Mouse (Mus musculus) limb, embryonic 15.5 days (tissue): Measurements from ENCODE around the gene Tigit. TPM values are rescaled to one million over a fixed set of nuclear protein-coding genes. Genes with fewer than 3 reads are reported as not detected.

ENCODE experiments used
- ATAC-seq: fragments of 200-750 bp; cut with Nextera tagmentation; 2 replicates; pipeline ENCODE4 v1.8.0; 2017; ENCODE audit warnings: low read depth, moderate TSS enrichment; ENCODE audit not compliant: insufficient number of reproducible peaks, low FRiP score, low TSS enrichment
- H3K27ac ChIP-seq: fragments of 300-500 bp; sonication (generic); 2 replicates; pipeline ENCODE4 v1.5.1; 2015; ENCODE audit warnings: moderate library complexity, mild to moderate bottlenecking, inconsistent platforms
- H3K27me3 ChIP-seq: fragments of 300-500 bp; sonication (generic); 2 replicates; pipeline ENCODE4 v1.6.1; 2015; ENCODE audit warnings: inconsistent platforms
- H3K36me3 ChIP-seq: fragments of 300-500 bp; sonication (generic); 2 replicates; pipeline ENCODE4 v1.6.1; 2015; ENCODE audit warnings: inconsistent platforms
- H3K4me1 ChIP-seq: fragments of 300-500 bp; sonication (generic); 2 replicates; pipeline ENCODE4 v1.6.1; 2015; ENCODE audit warnings: inconsistent platforms
- H3K4me2 ChIP-seq: fragments of 300-500 bp; sonication (generic); 2 replicates; pipeline ENCODE4 v1.6.1; 2015; ENCODE audit warnings: mild to moderate bottlenecking, inconsistent platforms
- H3K4me3 ChIP-seq: fragments of 300-500 bp; sonication (generic); 2 replicates; pipeline ENCODE4 v1.5.1; 2015; ENCODE audit warnings: mild to moderate bottlenecking, inconsistent platforms
- H3K9ac ChIP-seq: fragments of 300-500 bp; sonication (generic); 2 replicates; pipeline ENCODE4 v1.6.1; 2015; ENCODE audit warnings: inconsistent platforms
- H3K9me3 ChIP-seq: fragments of 300-500 bp; sonication (generic); 2 replicates; pipeline ENCODE4 v1.6.1; 2016; ENCODE audit warnings: inconsistent platforms
- WGBS: fragments of 180-500 bp; shearing (Covaris S2); methylation state at CpG from one replicate; pipeline ENCODE4 v1.1.7; 2015; 5-methylcytosine and 5-hydroxymethylcytosine counted together
- polyA plus RNA-seq: library from polyadenylated mRNA; unstranded; fragments of >200 nt; fragmentation: Nextera tagmentation; extraction: Ambion mirVana; gene quantifications from 2 replicates; pipeline ENCODE4 v1.2.1, GENCODE M21; 2015

Tigit gene
- polyA plus RNA-seq, 1 experiment from 2014 or later: not detected

- Histone ChIP-seq H3K4me2 (no peak overlapping the region), H3K4me3 (no peak overlapping the region), H3K36me3 (no peaks in the 10 kb centered on the region), H3K9me3 (no peaks in the 10 kb centered on the region), H3K27ac (no peak overlapping the region), H3K4me1 (no peaks in the 10 kb centered on the region), H3K9ac (no peak overlapping the region), H3K27me3 (no peaks in the 10 kb centered on the region)
- WGBS: 76% methylated on average over 7 of the region's 7 CpGs
- no peak for ATAC-seq
These were observed 31.9 kb upstream of the Tigit start for GRCm38 (mm10) chr16:43695852-43696251.

- Histone ChIP-seq H3K9me3 (no peaks in the 10 kb centered on the region), H3K4me3 (no peak overlapping the region), H3K36me3 (no peaks in the 10 kb centered on the region), H3K27me3 (no peaks in the 10 kb centered on the region), H3K27ac (no peak overlapping the region), H3K9ac (no peak overlapping the region), H3K4me1 (no peaks in the 10 kb centered on the region), H3K4me2 (no peak overlapping the region)
- no peak for ATAC-seq
- WGBS: 77% methylated on average over 11 of the region's 11 CpGs
These were observed 30.2 kb upstream of the Tigit start for GRCm38 (mm10) chr16:43694104-43694503.

GRCm38 (mm10) chr16:43692611-43693010 is 28.7 kb upstream of the Tigit start:
- H3K4me1 ChIP-seq: no peaks in the 10 kb centered on the region
- ATAC-seq: no peak
- no peak overlapping the region for H3K4me3 ChIP-seq
- no peaks in the 10 kb centered on the region for H3K9me3 ChIP-seq
- no peak overlapping the region for H3K4me2 ChIP-seq
- no peaks in the 10 kb centered on the region for H3K36me3 ChIP-seq
- H3K9ac ChIP-seq: no peak overlapping the region
- no peak overlapping the region for H3K27ac ChIP-seq
- 86% methylated on average over 4 of the region's 4 CpGs for WGBS
- no peaks in the 10 kb centered on the region for H3K27me3 ChIP-seq

- Histone ChIP-seq H3K27me3 (no peaks in the 10 kb centered on the region), H3K4me1 (no peaks in the 10 kb centered on the region), H3K4me2 (no peak overlapping the region), H3K9me3 (no peaks in the 10 kb centered on the region), H3K9ac (no peak overlapping the region), H3K27ac (no peak overlapping the region), H3K36me3 (no peaks in the 10 kb centered on the region), H3K4me3 (no peak overlapping the region)
- no peak for ATAC-seq
- WGBS: 90% methylated on average over 5 of the region's 5 CpGs
These were observed 27.8 kb upstream of the Tigit start for GRCm38 (mm10) chr16:43691741-43692140.

- Histone ChIP-seq H3K9ac (no peak overlapping the region), H3K36me3 (no peaks in the 10 kb centered on the region), H3K27ac (no peak overlapping the region), H3K27me3 (no peaks in the 10 kb centered on the region), H3K4me2 (no peak overlapping the region), H3K9me3 (no peaks in the 10 kb centered on the region), H3K4me3 (no peak overlapping the region), H3K4me1 (no peaks in the 10 kb centered on the region)
- no peak for ATAC-seq
- 74% methylated on average over 2 of the region's 2 CpGs for WGBS
These were observed 27.0 kb upstream of the Tigit start for GRCm38 (mm10) chr16:43690912-43691311.

- no peaks in the 10 kb centered on the region for H3K9me3 ChIP-seq
- H3K4me3 ChIP-seq: no peak overlapping the region
- no peak overlapping the region for H3K4me2 ChIP-seq
- no peaks in the 10 kb centered on the region for H3K27me3 ChIP-seq
- no peak overlapping the region for H3K9ac ChIP-seq
- H3K27ac ChIP-seq: no peak overlapping the region
- H3K4me1 ChIP-seq: no peaks in the 10 kb centered on the region
- WGBS: 86% methylated on average over 3 of the region's 3 CpGs
- ATAC-seq: no peak
- no peaks in the 10 kb centered on the region for H3K36me3 ChIP-seq
These were observed 26.3 kb upstream of the Tigit start for GRCm38 (mm10) chr16:43690211-43690690.

GRCm38 (mm10) chr16:43687968-43688367 is 24.0 kb upstream of the Tigit start:
- Histone ChIP-seq H3K4me2 (no peak overlapping the region), H3K27me3 (no peaks in the 10 kb centered on the region), H3K9me3 (no peaks in the 10 kb centered on the region), H3K4me1 (no peaks in the 10 kb centered on the region), H3K9ac (no peak overlapping the region), H3K4me3 (no peak overlapping the region), H3K27ac (no peak overlapping the region), H3K36me3 (no peaks in the 10 kb centered on the region)
- 82% methylated on average over 2 of the region's 2 CpGs for WGBS
- no peak for ATAC-seq

GRCm38 (mm10) chr16:43674400-43674799 is 10.5 kb upstream of the Tigit start:
- WGBS: 59% methylated on average over 3 of the region's 3 CpGs
- no peaks in the 10 kb centered on the region for H3K9me3 ChIP-seq
- H3K9ac ChIP-seq: no peak overlapping the region
- no peaks in the 10 kb centered on the region for H3K27me3 ChIP-seq
- no peak overlapping the region for H3K4me2 ChIP-seq
- no peak overlapping the region for H3K4me3 ChIP-seq
- no peaks in the 10 kb centered on the region for H3K4me1 ChIP-seq
- H3K27ac ChIP-seq: no peak overlapping the region
- ATAC-seq: no peak
- no peaks in the 10 kb centered on the region for H3K36me3 ChIP-seq

GRCm38 (mm10) chr16:43672697-43673096 is 8.8 kb upstream of the Tigit start:
- no peak overlapping the region for H3K4me2 ChIP-seq
- H3K4me3 ChIP-seq: no peak overlapping the region
- no peaks in the 10 kb centered on the region for H3K36me3 ChIP-seq
- no peak overlapping the region for H3K27ac ChIP-seq
- H3K4me1 ChIP-seq: no peaks in the 10 kb centered on the region
- H3K27me3 ChIP-seq: no peaks in the 10 kb centered on the region
- no peak for ATAC-seq
- no peaks in the 10 kb centered on the region for H3K9me3 ChIP-seq
- no peak overlapping the region for H3K9ac ChIP-seq

GRCm38 (mm10) chr16:43671972-43672371 is 8.0 kb upstream of the Tigit start:
- Histone ChIP-seq H3K4me2 (no peak overlapping the region), H3K36me3 (no peaks in the 10 kb centered on the region), H3K9me3 (no peaks in the 10 kb centered on the region), H3K27ac (no peak overlapping the region), H3K4me1 (no peaks in the 10 kb centered on the region), H3K4me3 (no peak overlapping the region), H3K27me3 (no peaks in the 10 kb centered on the region), H3K9ac (no peak overlapping the region)
- no peak for ATAC-seq
- 97% methylated on average over 1 of the region's 1 CpGs for WGBS

GRCm38 (mm10) chr16:43668294-43668693 is 4.3 kb upstream of the Tigit start:
- 91% methylated on average over 3 of the region's 3 CpGs for WGBS
- Histone ChIP-seq H3K9me3 (no peaks in the 10 kb centered on the region), H3K27me3 (no peaks in the 10 kb centered on the region), H3K4me2 (no peak overlapping the region), H3K9ac (no peak overlapping the region), H3K4me1 (no peaks in the 10 kb centered on the region), H3K36me3 (no peaks in the 10 kb centered on the region), H3K4me3 (no peak overlapping the region), H3K27ac (no peak overlapping the region)
- no peak for ATAC-seq

- H3K4me3 ChIP-seq: no peak overlapping the region
- H3K27me3 ChIP-seq: no peaks in the 10 kb centered on the region
- no peak for ATAC-seq
- no peak overlapping the region for H3K4me2 ChIP-seq
- no peaks in the 10 kb centered on the region for H3K36me3 ChIP-seq
- H3K9me3 ChIP-seq: no peaks in the 10 kb centered on the region
- no peaks in the 10 kb centered on the region for H3K4me1 ChIP-seq
- H3K9ac ChIP-seq: no peak overlapping the region
- no peak overlapping the region for H3K27ac ChIP-seq
These were observed 915 bp upstream of the Tigit start for GRCm38 (mm10) chr16:43664861-43665260.
